Mouse (Mus musculus) thymus, adult 2 months (tissue): ENCODE measurements around the gene Pcp4l1.
"Not testable (repeated sequence)": the region's sequence is repeated elsewhere in the genome, so short reads cannot be mapped to it uniquely, and the experiment has no call there.

Source experiments
- CTCF ChIP-seq: fragments of 200-500 bp; IDR thresholded peaks from 2 replicates; pipeline ENCODE4 v1.5.1; 2012; ENCODE audit warnings: mild to moderate bottlenecking, control low read depth, low read length, moderate library complexity, borderline replicate concordance; ENCODE audit not compliant: control insufficient read depth, poor library complexity, insufficient read depth; ENCODE audit errors: extremely low read depth
- POLR2A ChIP-seq: fragments of 200-500 bp; IDR thresholded peaks from 2 replicates; pipeline ENCODE4 v1.6.1; 2012; ENCODE audit warnings: mild to moderate bottlenecking, low read length, control low read depth, moderate library complexity; ENCODE audit not compliant: control insufficient read depth, poor library complexity, insufficient read depth; ENCODE audit errors: extremely low read depth

GRCm38 (mm10) chr1:171241952-171242351 is 45.9 kb upstream of the Pcp4l1 start:
- TF ChIP-seq CTCF, POLR2A: not testable (repeated sequence)
